Mouse (Mus musculus): Measurements from ENCODE around the gene Nedd4. TPM values are rescaled to one million over a fixed set of nuclear protein-coding genes. Genes with fewer than 3 reads are reported as not detected.

The Nedd4 gene
- polyA plus RNA-seq, 1 experiment = 215 TPM

- H3K4me3 ChIP-seq (ENCODE audit: insufficient read depth, poor library complexity, severe bottlenecking) = no peak overlapping the region
- peaks cover 38% of the 10 kb centered on the region for H3K79me2 ChIP-seq (ENCODE audit: control insufficient read depth, insufficient read depth)
- peaks cover 20% of the 10 kb centered on the region for H3K36me3 ChIP-seq (ENCODE audit: control insufficient read depth, insufficient read depth)
- H3K27me3 ChIP-seq (ENCODE audit: control insufficient read depth, insufficient read depth, insufficient read length) = no peaks in the 10 kb centered on the region
- TF ChIP-seq MAX (IDR thresholded peaks at IDR 0.05) (no peak), MYOD1 (IDR thresholded peaks at IDR 0.05; ENCODE audit: control insufficient read depth, insufficient read length, low read depth) (no peak), MYOG (IDR thresholded peaks at IDR 0.05; ENCODE audit: control insufficient read depth, extremely low read depth, insufficient read length) (no peak)
- no peak overlapping the region for H3ac ChIP-seq (ENCODE audit: control insufficient read depth, insufficient read length, low read depth)
- peaks cover 34% of the 10 kb centered on the region for H3K79me3 ChIP-seq (ENCODE audit: low read depth)
Observed at GRCm38 (mm10) chr9:72660911-72661310, 1.2 kb upstream of the Nedd4 start.

DNA sequence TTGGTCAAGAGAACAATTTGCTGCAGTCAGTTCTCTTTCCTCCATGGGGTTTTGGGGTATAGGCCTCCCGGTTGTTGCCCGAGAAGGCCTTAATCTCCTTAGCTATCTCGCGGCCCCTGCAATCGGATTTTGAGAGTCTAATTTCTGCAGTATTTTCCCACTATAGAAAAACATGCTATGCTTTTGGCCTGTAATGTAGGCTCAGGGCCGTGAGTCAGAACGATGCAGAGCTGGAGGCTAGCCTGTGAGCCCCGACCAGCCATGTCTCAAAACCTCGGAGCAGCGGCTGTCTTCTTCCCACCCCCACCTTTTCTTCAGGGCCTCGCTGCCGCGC, 618 bp upstream of the Nedd4 start:
- H3ac ChIP-seq (ENCODE audit: control insufficient read depth, insufficient read length, low read depth) = peak overlapping the region; percentile 70
- H3K4me3 ChIP-seq (ENCODE audit: insufficient read depth, poor library complexity, severe bottlenecking) = peak overlapping the region; percentile 75
- H3K36me3 ChIP-seq (ENCODE audit: control insufficient read depth, insufficient read depth) = peaks cover 25% of the 10 kb centered on the region
- TF ChIP-seq USF1 (IDR thresholded peaks at IDR 0.05; ENCODE audit: low read depth) (no peak), MAX (IDR thresholded peaks at IDR 0.05) (no peak), MYOD1 (IDR thresholded peaks at IDR 0.05; ENCODE audit: control insufficient read depth, insufficient read length, low read depth) (no peak), CTCF (IDR thresholded peaks at IDR 0.05; ENCODE audit: control insufficient read depth, insufficient read depth, insufficient read length) (no peak), FOSL1 (IDR thresholded peaks at IDR 0.05; ENCODE audit: insufficient read depth, low read length, poor library complexity, severe bottlenecking) (no peak), MYOG (IDR thresholded peaks at IDR 0.05; ENCODE audit: control insufficient read depth, extremely low read depth, insufficient read length) (no peak), CEBPB (IDR thresholded peaks at IDR 0.05; ENCODE audit: low read depth) (no peak)
- no peaks in the 10 kb centered on the region for H3K27me3 ChIP-seq (ENCODE audit: control insufficient read depth, insufficient read depth, insufficient read length)
- peaks cover 44% of the 10 kb centered on the region for H3K79me2 ChIP-seq (ENCODE audit: control insufficient read depth, insufficient read depth)
- peaks cover 39% of the 10 kb centered on the region for H3K79me3 ChIP-seq (ENCODE audit: low read depth)

DNA sequence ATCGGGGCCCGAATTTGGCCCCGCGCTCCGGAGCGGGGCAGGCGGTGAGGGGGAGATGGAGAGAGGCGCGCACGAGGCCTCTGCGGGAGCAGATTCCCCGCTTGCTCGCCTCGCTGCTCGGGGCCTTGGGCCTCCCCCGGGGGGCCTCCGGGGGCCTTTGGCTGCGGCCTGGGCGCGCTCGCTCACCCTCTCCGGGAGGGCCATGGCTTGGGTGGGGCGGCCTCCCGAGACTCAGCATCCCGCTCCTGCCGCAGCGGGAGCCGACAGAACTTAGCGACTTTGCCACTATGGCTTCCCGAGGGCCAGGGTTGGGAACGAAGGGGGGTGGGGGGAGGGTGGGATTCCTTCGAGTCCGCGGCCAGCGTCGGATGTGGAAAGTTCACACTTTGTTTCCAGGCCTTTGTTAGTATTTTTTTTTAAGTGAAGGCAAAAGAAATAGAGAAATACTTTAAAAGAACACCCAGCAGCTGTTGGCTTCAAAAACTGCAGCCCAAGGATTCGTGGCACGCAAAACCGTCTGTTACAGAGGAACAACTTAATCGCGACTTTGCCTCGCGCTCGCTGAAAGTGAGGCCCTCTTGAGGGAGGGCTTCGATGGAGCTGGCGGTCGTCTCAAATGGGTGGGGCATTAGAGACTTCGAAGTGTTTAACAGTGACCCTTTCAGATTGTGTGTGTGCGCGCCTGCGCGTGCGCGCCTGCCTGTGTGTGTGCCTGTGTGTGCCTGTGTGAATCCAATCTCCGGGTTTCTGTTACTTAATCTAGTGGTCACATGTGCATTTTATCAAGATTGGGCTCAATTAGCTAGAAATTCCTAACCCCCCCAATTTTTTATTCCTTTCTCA, 766 bp downstream of the Nedd4 start:
- Histone ChIP-seq H3ac (ENCODE audit: control insufficient read depth, insufficient read length, low read depth) (peak overlapping the region; percentile 91), H3K36me3 (ENCODE audit: control insufficient read depth, insufficient read depth) (peaks cover 37% of the 10 kb centered on the region), H3K4me3 (ENCODE audit: insufficient read depth, poor library complexity, severe bottlenecking) (peak overlapping the region; percentile 75), H3K79me3 (ENCODE audit: low read depth) (peaks cover 49% of the 10 kb centered on the region), H3K79me2 (ENCODE audit: control insufficient read depth, insufficient read depth) (peaks cover 58% of the 10 kb centered on the region), H3K27me3 (ENCODE audit: control insufficient read depth, insufficient read depth, insufficient read length) (no peaks in the 10 kb centered on the region)
- TF ChIP-seq MAX (IDR thresholded peaks at IDR 0.05) (peak; percentile 20), MYOG (IDR thresholded peaks at IDR 0.05; ENCODE audit: control insufficient read depth, extremely low read depth, insufficient read length) (no peak), MYOD1 (IDR thresholded peaks at IDR 0.05; ENCODE audit: control insufficient read depth, insufficient read length, low read depth) (no peak), CEBPB (IDR thresholded peaks at IDR 0.05; ENCODE audit: low read depth) (no peak), USF1 (IDR thresholded peaks at IDR 0.05; ENCODE audit: low read depth) (peak; percentile 71)

DNA sequence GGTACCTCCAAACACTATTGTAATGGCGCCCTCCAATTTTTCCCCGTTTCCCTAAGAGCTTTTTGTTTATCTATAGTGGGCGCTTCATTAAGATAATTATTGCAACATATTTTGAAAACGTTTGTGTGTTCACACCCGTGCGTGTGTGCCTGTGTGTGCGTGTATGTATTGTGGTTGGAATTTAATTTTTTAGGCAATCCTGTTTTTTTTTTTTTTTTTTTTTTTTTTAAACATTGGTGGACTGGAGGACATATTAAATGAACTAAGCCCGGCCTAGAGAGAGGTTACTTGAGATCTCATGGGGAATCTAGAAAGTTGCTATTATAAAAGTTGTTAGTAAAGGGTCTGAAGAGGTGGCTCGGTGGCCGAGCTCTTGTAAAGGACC, 1.4 kb downstream of the Nedd4 start:
- Histone ChIP-seq H3K27me3 (ENCODE audit: control insufficient read depth, insufficient read depth, insufficient read length) (no peaks in the 10 kb centered on the region), H3ac (ENCODE audit: control insufficient read depth, insufficient read length, low read depth) (peak overlapping the region; percentile 2), H3K36me3 (ENCODE audit: control insufficient read depth, insufficient read depth) (peaks cover 43% of the 10 kb centered on the region), H3K79me2 (ENCODE audit: control insufficient read depth, insufficient read depth) (peaks cover 64% of the 10 kb centered on the region), H3K79me3 (ENCODE audit: low read depth) (peaks cover 54% of the 10 kb centered on the region), H3K4me3 (ENCODE audit: insufficient read depth, poor library complexity, severe bottlenecking) (peak overlapping the region; percentile 75)
- no peak for TF ChIP-seq MYOG (IDR thresholded peaks at IDR 0.05; ENCODE audit: control insufficient read depth, extremely low read depth, insufficient read length)

DNA sequence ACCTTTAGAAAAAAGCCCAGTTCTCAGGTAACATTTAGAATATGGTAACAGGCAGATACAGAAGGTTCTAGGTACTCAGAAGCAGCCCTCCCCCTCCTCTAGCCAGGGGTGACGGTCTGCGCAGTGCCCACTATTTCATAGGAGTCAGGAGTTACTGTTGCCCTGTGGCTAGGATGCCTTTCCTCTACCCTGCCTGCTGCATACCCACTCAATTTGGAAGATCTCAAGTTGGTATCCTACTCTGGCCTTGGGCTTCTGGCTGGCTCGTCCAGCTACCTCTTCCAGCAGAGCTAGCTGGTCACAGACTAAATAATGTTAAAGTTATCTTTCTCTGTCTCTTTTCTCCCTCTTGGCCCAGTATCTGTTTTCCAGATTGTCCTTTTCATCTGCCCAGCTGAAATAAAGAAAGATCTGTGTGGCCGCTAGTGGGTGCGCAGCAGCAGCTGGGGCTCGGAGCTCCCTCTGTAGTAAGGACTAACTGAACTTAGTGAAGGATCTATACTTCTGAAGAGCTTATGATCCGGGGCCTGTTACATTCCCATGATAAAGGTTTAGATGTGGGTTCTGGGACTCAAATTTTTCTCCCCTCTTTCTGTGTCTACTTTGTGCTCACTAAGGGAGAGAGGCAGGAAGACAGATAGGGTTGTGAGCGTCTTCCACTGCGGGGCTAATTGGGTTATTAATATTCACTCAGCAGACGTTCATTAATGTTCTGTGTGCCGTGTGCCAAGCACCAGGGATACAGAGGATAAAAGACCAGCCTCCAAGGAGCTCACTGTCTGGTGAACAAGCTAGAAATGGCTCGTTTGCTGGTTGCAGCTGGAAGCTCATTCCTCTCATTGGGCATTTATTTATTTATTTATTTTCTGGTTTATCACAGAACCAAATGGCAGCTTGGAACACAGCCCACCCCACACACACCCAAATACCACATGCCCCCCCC, 2.5 kb downstream of the Nedd4 start:
- Histone ChIP-seq H3K79me2 (ENCODE audit: control insufficient read depth, insufficient read depth) (peaks cover 76% of the 10 kb centered on the region), H3K36me3 (ENCODE audit: control insufficient read depth, insufficient read depth) (peaks cover 51% of the 10 kb centered on the region), H3ac (ENCODE audit: control insufficient read depth, insufficient read length, low read depth) (no peak overlapping the region), H3K79me3 (ENCODE audit: low read depth) (peaks cover 63% of the 10 kb centered on the region), H3K4me3 (ENCODE audit: insufficient read depth, poor library complexity, severe bottlenecking) (no peak overlapping the region), H3K27me3 (ENCODE audit: control insufficient read depth, insufficient read depth, insufficient read length) (no peaks in the 10 kb centered on the region)
- TF ChIP-seq CEBPB (IDR thresholded peaks at IDR 0.05; ENCODE audit: low read depth) (no peak), CTCF (IDR thresholded peaks at IDR 0.05; ENCODE audit: control insufficient read depth, insufficient read depth, insufficient read length) (no peak), USF1 (IDR thresholded peaks at IDR 0.05; ENCODE audit: low read depth) (no peak), MAX (IDR thresholded peaks at IDR 0.05) (no peak), FOSL1 (IDR thresholded peaks at IDR 0.05; ENCODE audit: insufficient read depth, low read length, poor library complexity, severe bottlenecking) (no peak), MYOG (IDR thresholded peaks at IDR 0.05; ENCODE audit: control insufficient read depth, extremely low read depth, insufficient read length) (no peak), MYOD1 (IDR thresholded peaks at IDR 0.05; ENCODE audit: control insufficient read depth, insufficient read length, low read depth) (no peak)
